Mouse (Mus musculus) embryonic facial prominence, embryonic 14.5 days (tissue): ENCODE measurements around the gene AI413582. TPM values are rescaled to one million over a fixed set of nuclear protein-coding genes. Genes with fewer than 3 reads are reported as not detected.

Experiments
- ATAC-seq: fragments of 200-750 bp; cut with Nextera tagmentation; 2 replicates; pipeline ENCODE4 v1.8.0; 2017; ENCODE audit warnings: low read depth, moderate number of reproducible peaks, moderate TSS enrichment
- DNase-seq: peaks from one replicate; pipeline ENCODE4 v3.0.0-alpha.2; 2015; ENCODE audit warnings: low spot score
- H3K27ac ChIP-seq: fragments of 300-500 bp; sonication (generic); replicated peaks from 2 replicates; pipeline ENCODE4 v1.5.1; 2014; ENCODE audit warnings: low read depth, mild to moderate bottlenecking, low read length, moderate library complexity
- H3K27me3 ChIP-seq: fragments of 300-500 bp; sonication (generic); replicated peaks from 2 replicates; pipeline ENCODE4 v1.6.1; 2014; ENCODE audit warnings: low read length; ENCODE audit not compliant: control insufficient read depth, insufficient read depth
- H3K36me3 ChIP-seq: fragments of 300-500 bp; sonication (generic); 2 replicates; pipeline ENCODE4 v1.6.1; 2014; ENCODE audit warnings: low read length, mixed read lengths; ENCODE audit not compliant: control insufficient read depth, insufficient read depth
- H3K4me1 ChIP-seq: fragments of 300-500 bp; sonication (generic); 2 replicates; pipeline ENCODE4 v1.6.1; 2014; ENCODE audit warnings: antibody characterized with exemption, low read length; ENCODE audit not compliant: control insufficient read depth, insufficient read depth
- H3K4me2 ChIP-seq: fragments of 300-500 bp; sonication (generic); 2 replicates; pipeline ENCODE4 v1.6.1; 2014; ENCODE audit warnings: low read depth, mild to moderate bottlenecking, low read length, moderate library complexity, mixed read lengths
- H3K4me3 ChIP-seq: fragments of 300-500 bp; sonication (generic); 2 replicates; pipeline ENCODE4 v1.5.1; 2014; ENCODE audit warnings: low read depth, mild to moderate bottlenecking, low read length
- H3K9ac ChIP-seq: fragments of 300-500 bp; sonication (generic); 2 replicates; pipeline ENCODE4 v1.6.1; 2014; ENCODE audit warnings: low read depth, mild to moderate bottlenecking, low read length, moderate library complexity, mixed read lengths
- H3K9me3 ChIP-seq: fragments of 300-500 bp; sonication (generic); 2 replicates; pipeline ENCODE4 v1.6.1; 2016; ENCODE audit warnings: low read length; ENCODE audit not compliant: control insufficient read depth
- WGBS: fragments of 180-500 bp; shearing (Covaris S2); extraction: QIAGEN DNeasy Blood & Tissue Kit; methylation state at CpG from one replicate; pipeline ENCODE4 v1.1.7; 2014; 5-methylcytosine and 5-hydroxymethylcytosine counted together
- polyA plus RNA-seq: library from polyadenylated mRNA; unstranded; fragments of >200 nt; fragmentation: Nextera tagmentation; extraction: Ambion mirVana; gene quantifications from 2 replicates; pipeline ENCODE4 v1.2.1, GENCODE M21; 2014

The AI413582 gene
- polyA plus RNA-seq, 1 experiment from 2014 or later: 29.3 TPM

- Histone ChIP-seq H3K27me3 (no peaks in the 10 kb centered on the region), H3K4me3 (no peak overlapping the region), H3K4me1 (0 out of 2 replicates have a peak, but pooled peaks cover 3% of the 10 kb centered on the region), H3K9me3 (no peaks in the 10 kb centered on the region), H3K4me2 (no peak overlapping the region), H3K9ac (no peak overlapping the region), H3K36me3 (peaks cover 7% of the 10 kb centered on the region), H3K27ac (no peak overlapping the region)
- WGBS: 70% methylated on average over 5 of the region's 5 CpGs
- ATAC-seq: no peak
- no peak for DNase-seq
Measured at GRCm38 (mm10) chr17:27600869-27601268, 35.3 kb upstream of the AI413582 start.

- WGBS: 85% methylated on average over 3 of the region's 3 CpGs
- no peak overlapping the region for H3K9ac ChIP-seq
- H3K36me3 ChIP-seq: peaks cover 13% of the 10 kb centered on the region
- DNase-seq (no peak), ATAC-seq (no peak)
- no peak overlapping the region for H3K4me2 ChIP-seq
- H3K4me1 ChIP-seq: 0 out of 2 replicates have a peak, but pooled peaks cover 3% of the 10 kb centered on the region
- no peaks in the 10 kb centered on the region for H3K27me3 ChIP-seq
- H3K9me3 ChIP-seq: no peaks in the 10 kb centered on the region
- H3K4me3 ChIP-seq: no peak overlapping the region
- H3K27ac ChIP-seq: no peak overlapping the region
Measured at GRCm38 (mm10) chr17:27600286-27600685, 34.7 kb upstream of the AI413582 start.

- no peak overlapping the region for H3K4me2 ChIP-seq
- H3K9me3 ChIP-seq: no peaks in the 10 kb centered on the region
- peaks cover 40% of the 10 kb centered on the region for H3K36me3 ChIP-seq
- H3K27ac ChIP-seq: no peak overlapping the region
- 72% methylated on average over 21 of the region's 21 CpGs for WGBS
- H3K4me3 ChIP-seq: no peak overlapping the region
- no peak overlapping the region for H3K9ac ChIP-seq
- no peak for DNase-seq
- peak; percentile 72; the same call in 1 of the 2 replicates for ATAC-seq
- no peaks in the 10 kb centered on the region for H3K4me1 ChIP-seq
- H3K27me3 ChIP-seq: no peaks in the 10 kb centered on the region
Measured at GRCm38 (mm10) chr17:27596376-27597190, 31.0 kb upstream of the AI413582 start.

- DNase-seq (no peak), ATAC-seq (no peak)
- Histone ChIP-seq H3K4me1 (no peaks in the 10 kb centered on the region), H3K4me2 (no peak overlapping the region), H3K9me3 (no peaks in the 10 kb centered on the region), H3K27ac (no peak overlapping the region), H3K36me3 (peaks cover 46% of the 10 kb centered on the region), H3K9ac (no peak overlapping the region), H3K4me3 (no peak overlapping the region), H3K27me3 (no peaks in the 10 kb centered on the region)
- 83% methylated on average over 15 of the region's 15 CpGs for WGBS
Measured at GRCm38 (mm10) chr17:27595659-27596375, 30.3 kb upstream of the AI413582 start.

GRCm38 (mm10) chr17:27592565-27592910 is 27.0 kb upstream of the AI413582 start:
- no peaks in the 10 kb centered on the region for H3K27me3 ChIP-seq
- DNase-seq: no peak
- H3K36me3 ChIP-seq: peaks cover 67% of the 10 kb centered on the region
- no peak overlapping the region for H3K9ac ChIP-seq
- H3K27ac ChIP-seq: no peak overlapping the region
- 94% methylated on average over 7 of the region's 7 CpGs for WGBS
- H3K4me1 ChIP-seq: no peaks in the 10 kb centered on the region
- no peak overlapping the region for H3K4me3 ChIP-seq
- no peak overlapping the region for H3K4me2 ChIP-seq
- H3K9me3 ChIP-seq: no peaks in the 10 kb centered on the region
- ATAC-seq: no peak

GRCm38 (mm10) chr17:27591826-27592564 is 26.4 kb upstream of the AI413582 start:
- Histone ChIP-seq H3K27me3 (no peaks in the 10 kb centered on the region), H3K36me3 (peaks cover 69% of the 10 kb centered on the region), H3K4me3 (no peak overlapping the region), H3K27ac (peak overlapping the region; percentile 8; the same call in 1 of the 2 replicates), H3K9ac (no peak overlapping the region; the same call in 1 of the 2 replicates), H3K4me1 (no peaks in the 10 kb centered on the region), H3K9me3 (no peaks in the 10 kb centered on the region), H3K4me2 (no peak overlapping the region)
- ATAC-seq (no peak), DNase-seq (no peak)
- whole genome bisulfite sequencing: 87% methylated on average over 12 of the region's 12 CpGs

- Histone ChIP-seq H3K27ac (no peak overlapping the region), H3K36me3 (peaks cover 63% of the 10 kb centered on the region), H3K9ac (no peak overlapping the region), H3K4me2 (no peak overlapping the region), H3K9me3 (no peaks in the 10 kb centered on the region), H3K27me3 (no peaks in the 10 kb centered on the region), H3K4me3 (no peak overlapping the region), H3K4me1 (no peaks in the 10 kb centered on the region)
- WGBS: 71% methylated on average over 8 of the region's 8 CpGs
- DNase-seq (no peak), ATAC-seq (no peak)
Measured at GRCm38 (mm10) chr17:27588231-27588630, 22.7 kb upstream of the AI413582 start.

GRCm38 (mm10) chr17:27587252-27587651 is 21.7 kb upstream of the AI413582 start:
- no peak overlapping the region for H3K4me2 ChIP-seq
- no peaks in the 10 kb centered on the region for H3K9me3 ChIP-seq
- peaks cover 65% of the 10 kb centered on the region for H3K36me3 ChIP-seq
- no peak; the same call in 1 of the 2 replicates for ATAC-seq
- no peak overlapping the region for H3K4me3 ChIP-seq
- H3K27me3 ChIP-seq: no peaks in the 10 kb centered on the region
- H3K4me1 ChIP-seq: no peaks in the 10 kb centered on the region
- whole genome bisulfite sequencing: 66% methylated on average over 12 of the region's 12 CpGs
- H3K27ac ChIP-seq: no peak overlapping the region
- no peak overlapping the region for H3K9ac ChIP-seq
- peak; percentile 54 for DNase-seq
